Mouse (Mus musculus) gastrocnemius, adult 8-10 months (tissue): ENCODE measurements around the gene Icos. TPM values are rescaled to one million over a fixed set of nuclear protein-coding genes. Genes with fewer than 3 reads are reported as not detected.

Experiments used
- DNase-seq, 2 experiments: peaks; one replicate each; pipeline ENCODE4 v3.0.0; 2022; ENCODE audit warnings: low spot score in 2 of 2
- total RNA-seq, 4 experiments: library from RNA; stranded (reverse); gene quantifications; 2 replicates each; pipeline ENCODE4 v1.2.4; 2022

Icos gene
- total RNA-seq, 4 experiments from 2014 or later, result not detected

DNA sequence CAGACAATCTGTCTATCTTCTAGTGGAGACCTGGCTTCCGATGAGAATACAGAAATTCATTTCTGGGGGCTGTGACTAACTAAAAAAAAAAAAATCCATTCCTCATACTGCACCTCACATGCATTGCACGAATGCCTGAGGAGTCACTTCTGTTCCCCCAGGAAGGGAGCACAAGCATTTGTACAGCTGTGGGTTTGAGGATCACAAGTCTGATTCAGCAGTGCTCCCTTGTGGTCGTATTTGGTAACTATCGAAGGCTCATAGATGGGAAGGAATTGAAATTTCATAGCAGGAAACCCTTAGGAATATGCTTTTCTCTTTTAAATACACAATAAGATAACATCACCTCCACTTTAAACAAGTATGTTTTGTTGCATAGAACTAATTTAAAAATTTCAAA lies 16.6 kb upstream of the Icos start:
- DNase-seq, result peak; percentile 11 to 25

DNA sequence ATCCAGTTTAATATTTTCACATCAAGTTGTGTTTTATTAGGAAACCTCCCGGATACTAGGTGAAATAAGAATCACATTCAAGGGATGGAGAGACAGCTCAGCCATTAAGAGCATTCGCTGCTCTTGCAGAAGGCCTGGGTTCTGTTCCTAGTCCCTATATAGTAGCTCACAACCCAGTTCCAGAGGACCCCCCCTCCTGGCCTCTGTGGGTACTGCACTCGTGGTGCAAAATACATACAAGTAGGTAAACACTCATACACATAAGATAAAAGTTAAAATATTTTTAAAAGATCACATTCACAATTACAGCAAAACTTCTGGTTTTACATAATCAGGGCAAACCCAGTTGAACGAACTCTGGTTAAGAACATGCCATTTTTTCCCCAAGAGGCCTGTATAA lies 15.6 kb upstream of the Icos start:
- no peak for DNase-seq

- no peak for DNase-seq
These were observed 10.2 kb upstream of the Icos start for GRCm38 (mm10) chr1:60967521-60967920.

DNA sequence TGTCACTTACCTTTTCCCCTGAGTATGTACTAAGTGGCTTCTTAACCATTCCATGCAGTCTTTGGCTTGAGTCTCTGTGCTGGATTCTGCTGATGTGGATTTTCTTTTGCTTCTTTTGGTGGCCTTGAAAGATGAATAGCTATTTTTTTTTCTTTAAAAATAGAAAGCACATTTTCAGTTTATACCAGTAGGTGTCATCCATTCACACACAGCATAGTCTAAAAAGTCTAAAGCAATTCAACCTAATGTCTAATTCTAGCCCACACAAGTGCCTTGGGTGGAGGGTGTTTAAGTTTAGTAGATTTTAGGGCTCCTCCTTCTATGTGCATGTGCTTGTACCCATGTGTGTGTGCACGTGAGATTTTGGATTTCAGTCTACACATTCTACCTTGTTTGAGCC lies 6.9 kb upstream of the Icos start:
- DNase-seq, result no peak

GRCm38 (mm10) chr1:60974221-60974620 lies 3.5 kb upstream of the Icos start:
- DNase-seq, result no peak

- DNase-seq, result no peak
These were observed 2.0 kb upstream of the Icos start for GRCm38 (mm10) chr1:60975646-60976294.

DNA sequence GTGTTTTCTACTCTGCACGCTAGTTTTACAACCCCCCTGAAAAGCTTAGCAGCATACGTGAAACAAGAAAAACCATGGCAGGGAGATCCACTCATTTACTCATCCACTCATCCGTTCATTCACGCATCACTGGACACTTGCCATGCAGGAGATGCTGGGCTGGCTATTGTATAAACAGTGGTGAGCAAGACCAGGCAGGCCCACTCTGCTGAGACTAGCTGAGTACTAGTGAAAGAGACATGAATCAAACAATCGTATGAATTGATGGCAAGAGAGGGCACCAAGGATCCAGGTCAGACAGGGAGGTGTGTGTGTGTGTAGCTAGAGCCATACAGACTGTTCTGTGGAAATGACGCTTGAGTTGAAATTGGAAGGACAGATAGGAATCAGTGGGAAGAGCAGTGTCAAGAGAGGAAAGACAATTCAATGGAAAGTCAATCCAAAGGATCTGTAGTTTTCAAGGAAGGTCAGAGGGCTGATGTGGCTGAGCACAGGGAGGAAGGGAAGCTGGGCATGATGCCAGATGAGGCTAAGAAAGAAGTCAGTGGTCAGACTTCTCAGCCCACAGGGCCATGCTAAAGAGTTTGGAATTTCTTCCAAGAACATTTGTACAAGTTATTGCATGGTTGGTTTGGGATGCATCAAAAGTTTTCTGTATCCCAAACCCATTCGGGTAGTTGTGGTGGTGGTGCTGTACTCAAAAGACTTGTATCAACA lies 1.6 kb downstream of the Icos start:
- DNase-seq, result no peak

DNA sequence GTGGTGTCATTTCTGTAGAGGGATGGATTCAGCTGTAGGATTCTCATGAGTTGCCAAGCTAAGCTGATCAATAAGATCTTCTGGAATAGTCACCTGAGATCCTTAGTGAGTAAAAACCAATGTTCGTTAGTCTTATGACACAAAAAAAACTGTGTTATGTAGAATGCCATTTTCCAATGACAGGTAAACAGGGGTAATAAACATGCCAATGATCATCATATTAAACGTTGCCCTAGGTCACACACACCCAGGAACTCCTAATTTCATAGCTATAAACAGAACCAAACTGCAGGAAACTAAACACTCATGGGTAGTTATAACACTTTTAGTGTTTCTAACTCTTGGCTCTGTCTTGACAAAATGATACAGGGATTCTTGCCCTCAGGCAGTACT lies 2.1 kb downstream of the Icos start:
- no peak for DNase-seq

DNA sequence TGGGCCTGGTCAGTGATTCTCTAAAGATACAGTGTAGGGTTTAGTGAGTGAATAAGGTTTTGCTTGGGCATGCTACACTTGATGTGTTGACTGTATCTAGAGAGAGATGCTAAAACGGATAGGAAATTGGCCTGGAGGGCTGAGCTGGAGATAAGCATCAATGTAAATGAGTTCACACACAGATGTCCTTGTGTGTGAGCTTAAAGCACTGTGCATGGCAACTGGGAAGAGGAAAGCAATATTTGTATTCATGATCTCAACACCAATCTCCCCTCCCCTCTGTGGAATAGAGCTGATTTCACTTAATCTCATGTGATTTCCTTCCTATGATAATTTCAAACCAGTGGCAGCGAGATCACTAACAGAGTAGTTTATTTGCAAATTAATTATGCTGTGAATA lies 7.3 kb downstream of the Icos start:
- DNase-seq, result no peak

DNA sequence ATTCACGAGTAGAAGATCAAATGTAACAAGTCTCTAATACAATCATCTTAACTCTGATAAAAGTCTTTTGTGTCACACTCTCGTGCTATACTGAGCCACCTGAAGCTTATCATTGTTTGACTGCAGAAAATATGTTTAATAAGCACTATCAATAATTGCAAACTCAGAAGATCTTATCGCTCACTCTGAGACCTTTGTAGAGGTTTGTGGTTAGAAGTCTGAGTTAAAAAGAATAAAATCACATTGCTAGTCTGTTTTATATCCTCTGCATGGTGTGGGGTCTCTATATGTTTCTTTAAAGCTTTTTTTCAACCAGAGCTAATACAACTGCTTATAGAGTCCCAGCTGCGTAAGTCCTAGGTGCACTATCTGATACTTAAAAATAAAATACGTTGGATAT lies 8.4 kb downstream of the Icos start:
- no peak for DNase-seq

GRCm38 (mm10) chr1:60989086-60989485 lies 11.4 kb downstream of the Icos start:
- DNase-seq, result no peak

- DNase-seq, result no peak
These were observed 12.6 kb downstream of the Icos start for GRCm38 (mm10) chr1:60990305-60990704.

DNA sequence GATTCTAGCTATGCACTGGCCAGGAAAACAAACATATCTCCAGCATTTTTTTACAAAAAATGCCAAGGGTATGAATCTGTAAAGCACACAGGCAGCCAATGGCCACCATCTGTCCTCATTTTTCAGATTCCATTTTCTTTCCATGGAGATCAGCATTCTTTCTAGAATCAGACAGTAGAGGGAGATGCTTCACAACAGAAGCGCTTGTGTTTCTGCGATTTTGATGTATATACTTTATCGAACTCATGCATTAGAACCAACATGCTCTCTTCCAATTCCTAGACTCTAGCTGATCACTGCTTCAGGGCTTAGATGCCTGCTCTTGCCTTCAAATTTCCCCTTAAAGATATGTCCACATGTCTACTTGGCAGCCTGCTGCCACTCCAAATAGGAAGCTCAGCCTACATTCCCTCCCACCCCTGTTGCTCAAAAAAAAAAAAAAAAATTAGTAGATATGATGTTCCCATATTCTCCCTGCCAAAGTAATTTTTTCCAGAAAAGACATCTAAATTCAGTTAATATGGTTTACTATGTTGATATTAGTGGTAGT lies 20.4 kb downstream of the Icos start:
- DNase-seq, result no peak

- DNase-seq, result no peak
These were observed 21.0 kb downstream of the Icos start for GRCm38 (mm10) chr1:60998689-60999088.

DNA sequence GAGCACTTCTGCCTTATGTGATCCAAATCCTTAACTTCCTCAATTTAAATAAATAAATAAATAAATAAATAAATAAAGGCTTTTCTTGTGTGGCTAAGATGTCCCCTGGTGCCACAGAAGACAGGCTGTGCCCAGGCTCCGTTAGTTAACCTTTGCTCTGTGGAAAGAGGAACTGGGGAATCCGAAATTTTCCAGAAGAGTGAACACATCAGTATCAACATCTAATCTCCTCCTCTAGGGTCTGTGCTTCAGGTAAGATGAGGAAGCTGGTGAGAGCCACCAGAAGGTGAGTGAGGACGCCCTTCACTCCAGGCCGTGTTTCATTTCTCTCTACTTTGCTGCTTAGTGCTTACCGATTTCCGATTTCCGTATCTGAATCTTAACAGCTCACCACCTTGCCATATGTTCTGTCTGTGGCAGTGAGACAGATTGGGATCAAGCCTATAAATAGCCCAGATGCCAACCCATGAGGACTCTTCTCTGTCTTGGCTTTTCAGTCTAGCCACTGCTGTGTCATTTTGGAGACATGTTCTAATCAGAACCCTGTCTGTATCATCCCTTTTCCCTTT lies 24.1 kb downstream of the Icos start:
- no peak for DNase-seq

- DNase-seq, result no peak
These were observed 28.5 kb downstream of the Icos start for GRCm38 (mm10) chr1:61006229-61006628.

GRCm38 (mm10) chr1:61007516-61007915 lies 29.8 kb downstream of the Icos start:
- DNase-seq, result no peak

DNA sequence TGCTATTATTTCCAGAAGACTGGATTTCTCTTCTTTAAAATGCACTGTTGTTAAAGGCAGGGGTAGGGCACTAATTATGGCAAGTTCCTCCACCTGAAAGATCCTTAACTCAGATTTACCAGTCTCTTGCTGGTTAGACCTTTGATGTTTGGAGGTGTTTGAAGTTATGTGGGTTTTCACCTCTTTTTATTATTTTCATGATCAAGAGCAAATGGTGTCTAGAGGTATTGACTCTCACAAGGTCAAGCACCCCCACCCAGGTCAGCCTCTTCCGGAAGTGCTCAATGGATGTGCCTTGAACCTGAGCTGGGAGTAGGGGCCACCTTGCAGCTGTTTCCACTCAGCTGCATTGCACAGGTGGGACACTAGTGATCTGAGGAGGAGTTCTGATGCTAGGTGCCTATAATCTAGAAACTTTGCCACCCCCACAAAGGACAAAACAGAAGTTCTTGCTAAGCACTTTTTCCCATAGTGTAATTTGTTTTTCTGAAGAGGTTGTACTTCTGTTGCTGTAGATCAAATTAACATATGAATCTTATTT lies 38.9 kb downstream of the Icos start:
- no peak for DNase-seq

GRCm38 (mm10) chr1:61026712-61027111 lies 49.0 kb downstream of the Icos start:
- no peak for DNase-seq

DNA sequence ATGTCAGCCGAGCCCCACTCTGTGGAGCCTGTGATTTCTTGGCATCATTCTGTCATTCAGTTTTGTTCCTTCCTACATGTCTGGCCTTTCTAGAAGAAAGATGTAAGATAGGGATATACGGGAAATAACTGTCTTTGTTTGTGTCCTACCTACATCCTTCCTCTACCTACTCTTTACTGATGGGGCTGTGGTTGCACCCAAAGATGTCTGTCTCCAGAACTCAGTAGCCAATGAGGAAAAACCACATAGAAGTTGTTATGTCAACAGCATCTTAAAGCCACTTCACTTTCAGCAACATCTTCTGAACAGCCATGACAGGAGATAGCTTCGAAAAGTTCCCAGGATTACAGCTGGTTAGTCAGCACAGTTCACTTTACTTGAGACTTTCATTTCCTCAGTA lies 49.8 kb downstream of the Icos start:
- DNase-seq, result no peak

GRCm38 (mm10) chr1:61029919-61030318 lies 52.2 kb downstream of the Icos start:
- DNase-seq, result no peak

GRCm38 (mm10) chr1:61030532-61030931 lies 52.8 kb downstream of the Icos start:
- DNase-seq, result no peak
